Mouse (Mus musculus) heart, postnatal 14 days (tissue): ENCODE measurements around the gene Hadh. TPM values are rescaled to one million over a fixed set of nuclear protein-coding genes. Genes with fewer than 3 reads are reported as not detected.

Experiments
- DNase-seq, 2 experiments: peaks; one replicate each; pipeline ENCODE4 v3.0.0; 2021 to 2022
- intact Hi-C: fragments of 180-260 bp; cut with DNase I; formaldehyde crosslinking; loops from one replicate; pipeline ENCODE4 v1.15.1; 2025
- long read RNA-seq, 2 experiments: library from polyadenylated mRNA; stranded (forward); transcript quantifications; one replicate each; pipeline ENCODE4 v2.0.0; 2021
- total RNA-seq, 2 experiments: library from RNA; stranded (reverse); gene quantifications; 2 replicates each; pipeline ENCODE4 v1.2.3; 2021

The Hadh gene
- 100 to 1,000 TPM; 631 to 633 TPM for total RNA-seq
- long read RNA-seq, experiment 1, transcript Hadh-201 (8 exons, 1,789 nt), result major isoform, 1,176 of 1,227 reads
- long read RNA-seq, experiment 1, partial matches to known transcripts, result 38 of 1,227 reads
- long read RNA-seq, experiment 1, other reads (novel, unspliced or antisense), result 13 of 1,227 reads
- long read RNA-seq, experiment 2, transcript Hadh-201 (8 exons, 1,789 nt), result major isoform, 924 of 961 reads
- long read RNA-seq, experiment 2, partial matches to known transcripts, result 31 of 961 reads
- long read RNA-seq, experiment 2, other reads (novel, unspliced or antisense), result 6 of 961 reads

- intact Hi-C loops, result no loop called here
Observed at GRCm38 (mm10) chr3:131271559-131272373, at the start of gene Hadh. TSS of gene Hadh (minus strand) at chr3:131272101.

GRCm38 (mm10) chr3:131320184-131320583, 48.3 kb upstream of the Hadh start:
- DNase-seq, result peak; percentile 79 to 90
- intact Hi-C loops, result loop anchor here (1.0 kb wide), 1 partner anchor 232 kb away; no protein-coding TSS in a partner anchor

More at GRCm38 (mm10) chr3:131271559-131272373, at the start of gene Hadh:
- peak; percentile 89 to 91 for DNase-seq

- intact Hi-C loops, result no loop called here
- DNase-seq, result no peak
Observed at GRCm38 (mm10) chr3:131318211-131318610, 46.3 kb upstream of the Hadh start.

- no peak for DNase-seq
- intact Hi-C loops, result no loop called here
Observed at GRCm38 (mm10) chr3:131317126-131317525, 45.2 kb upstream of the Hadh start.

DNA sequence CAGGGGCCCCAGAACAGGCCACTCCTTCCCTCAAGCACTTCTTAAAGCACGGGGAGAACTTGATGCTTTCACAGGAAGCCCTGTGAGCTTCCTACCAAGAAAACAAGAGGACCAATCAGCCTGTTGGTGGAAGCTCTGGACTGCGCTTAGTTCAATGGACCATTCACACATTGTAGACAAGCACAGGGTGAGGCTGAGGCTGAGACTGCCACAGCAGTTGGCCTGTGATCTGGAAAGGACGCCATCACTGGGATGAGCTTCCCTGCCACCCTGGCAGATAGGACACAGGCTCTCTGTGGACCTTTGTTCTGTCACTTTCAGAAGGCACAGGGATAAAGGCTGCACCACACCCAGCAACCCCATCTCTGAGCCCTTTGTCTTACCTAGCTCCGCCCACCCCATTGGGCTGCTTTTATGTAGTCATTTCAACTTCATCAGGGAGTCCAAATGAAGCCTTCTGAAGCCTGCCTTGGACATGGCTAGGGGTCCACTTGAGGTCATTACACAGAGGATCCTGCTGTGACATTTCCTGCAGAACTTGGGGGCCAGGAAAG, 44.1 kb upstream of the Hadh start:
- no peak for DNase-seq
- intact Hi-C loops, result no loop called here

DNA sequence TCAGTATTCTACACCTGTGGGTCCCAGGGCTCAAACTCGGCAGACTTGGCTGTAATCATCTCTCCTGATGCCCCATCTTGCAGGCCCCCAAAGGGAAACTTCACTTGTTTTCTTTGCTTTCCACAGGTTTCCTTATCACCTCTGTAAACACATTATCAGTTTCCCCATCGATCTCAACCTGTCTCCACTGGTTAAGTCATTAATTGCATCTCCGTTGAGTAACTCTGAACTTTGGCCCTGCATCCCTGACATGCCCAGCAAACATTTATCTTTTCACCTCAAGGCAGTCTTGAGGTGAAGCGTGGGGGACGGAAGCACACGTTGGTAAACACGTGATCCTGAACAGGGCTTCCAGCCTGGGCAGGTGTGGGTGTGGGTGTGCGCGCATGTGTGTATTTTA, 40.4 kb upstream of the Hadh start:
- no peak for DNase-seq
- intact Hi-C loops, result no loop called here

- DNase-seq, result no peak
- intact Hi-C loops, result no loop called here
Observed at GRCm38 (mm10) chr3:131310572-131310971, 38.7 kb upstream of the Hadh start.

DNA sequence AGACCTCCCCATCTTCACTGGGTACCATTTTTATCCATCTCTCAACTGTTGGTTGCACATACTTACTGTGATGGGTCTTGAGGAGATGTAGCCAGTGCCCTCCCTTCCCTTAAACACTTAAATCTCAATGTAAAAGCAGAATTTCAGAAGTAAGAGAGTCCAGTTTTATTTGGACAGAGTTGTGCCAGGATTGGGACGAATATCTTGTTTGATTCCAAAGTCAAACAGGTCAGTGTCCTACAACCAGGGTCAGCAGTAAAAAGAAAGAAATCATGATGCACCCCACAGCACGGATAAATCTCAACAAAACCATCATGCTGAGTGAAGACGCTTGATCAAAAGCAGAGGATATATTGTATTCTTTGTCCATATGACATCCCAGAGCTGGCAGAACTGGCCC, 35.9 kb upstream of the Hadh start:
- DNase-seq, result no peak
- intact Hi-C loops, result no loop called here

GRCm38 (mm10) chr3:131306255-131306654, 34.4 kb upstream of the Hadh start:
- intact Hi-C loops, result no loop called here
- DNase-seq, result no peak

DNA sequence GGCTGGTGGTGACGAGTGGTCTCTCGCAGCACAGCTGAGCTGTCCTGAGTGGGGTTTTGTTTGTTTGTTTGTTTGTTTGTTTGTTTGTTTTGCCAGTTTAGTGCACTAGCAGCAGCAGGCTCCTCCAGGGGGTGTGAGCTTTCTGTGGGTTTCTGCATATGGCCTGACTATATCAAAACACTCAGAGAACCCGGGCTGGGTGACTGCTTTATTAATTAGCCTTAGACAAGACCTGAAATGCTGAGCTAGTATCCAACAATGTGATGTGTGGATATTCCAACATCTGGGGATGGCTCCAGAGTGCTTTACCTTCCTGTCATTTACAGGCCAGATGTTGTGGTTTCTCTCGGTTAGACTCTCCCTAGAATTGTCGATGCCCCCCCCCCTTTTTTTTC, 31.4 kb upstream of the Hadh start:
- intact Hi-C loops, result loop anchor here (5.0 kb wide), 1 partner anchor 249 kb away; no protein-coding TSS in a partner anchor

DNA sequence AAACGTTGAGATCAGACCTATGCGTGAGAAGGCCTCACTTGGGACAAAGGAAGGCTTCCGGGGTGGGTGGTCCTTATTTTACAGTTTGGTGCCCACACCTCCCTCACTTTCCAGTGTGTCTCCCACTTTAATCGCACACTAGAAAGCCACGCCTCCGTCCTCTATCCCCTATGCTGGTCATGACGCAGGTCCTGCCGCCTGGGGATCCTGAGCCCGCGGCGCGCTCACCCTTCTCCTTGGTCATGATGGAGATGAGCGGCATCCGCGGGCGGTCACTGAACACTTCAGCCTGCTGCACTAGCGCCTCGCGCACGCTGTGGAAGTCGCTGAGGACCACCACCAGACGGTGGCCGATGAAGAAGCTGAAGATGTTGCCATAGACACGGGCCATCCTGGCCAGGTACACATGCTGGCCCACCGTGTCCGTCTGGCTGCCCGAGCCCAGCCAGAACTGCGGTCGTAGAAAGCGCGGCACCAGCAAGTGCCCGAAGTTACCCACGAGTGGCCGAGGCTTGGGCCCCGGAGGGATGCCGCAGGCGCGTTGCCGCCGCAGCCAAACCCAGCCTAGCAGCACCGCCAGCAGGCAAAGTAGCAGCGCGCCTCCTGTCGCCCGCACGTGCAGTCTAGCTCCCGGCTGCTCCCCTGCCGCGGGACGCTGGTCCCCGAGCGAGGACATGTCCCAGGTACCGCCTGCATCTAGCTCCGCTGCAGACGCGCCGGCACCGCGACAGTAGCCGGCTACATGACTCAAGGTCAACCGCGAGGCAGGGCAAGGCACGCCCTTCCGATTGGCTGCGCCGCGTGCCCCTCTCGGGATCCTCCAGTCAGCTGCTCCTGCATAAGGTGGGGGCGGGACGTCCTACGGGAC, 30.8 kb upstream of the Hadh start, which contains the start of gene Cyp2u1:
TSS of gene Cyp2u1 (minus strand) at position 776 of the 868 bp plus-strand sequence.
- DNase-seq, result peak; percentile 90 to 91
- intact Hi-C loops, result loop anchor here (5.0 kb wide), 1 partner anchor 250 kb away; no protein-coding TSS in a partner anchor

More for the DNA sequence above, 31.4 kb upstream of the Hadh start:
- no peak for DNase-seq

- intact Hi-C loops, result loop anchor here (5.0 kb wide), 1 partner anchor 252 kb away; no protein-coding TSS in a partner anchor
- no peak for DNase-seq
Observed at GRCm38 (mm10) chr3:131299908-131300307, 28.0 kb upstream of the Hadh start.

- intact Hi-C loops, result no loop called here
- no peak for DNase-seq
Observed at GRCm38 (mm10) chr3:131299078-131299477, 27.2 kb upstream of the Hadh start.

- intact Hi-C loops, result no loop called here
- DNase-seq, result no peak
Observed at GRCm38 (mm10) chr3:131296893-131297292, 25.0 kb upstream of the Hadh start.

DNA sequence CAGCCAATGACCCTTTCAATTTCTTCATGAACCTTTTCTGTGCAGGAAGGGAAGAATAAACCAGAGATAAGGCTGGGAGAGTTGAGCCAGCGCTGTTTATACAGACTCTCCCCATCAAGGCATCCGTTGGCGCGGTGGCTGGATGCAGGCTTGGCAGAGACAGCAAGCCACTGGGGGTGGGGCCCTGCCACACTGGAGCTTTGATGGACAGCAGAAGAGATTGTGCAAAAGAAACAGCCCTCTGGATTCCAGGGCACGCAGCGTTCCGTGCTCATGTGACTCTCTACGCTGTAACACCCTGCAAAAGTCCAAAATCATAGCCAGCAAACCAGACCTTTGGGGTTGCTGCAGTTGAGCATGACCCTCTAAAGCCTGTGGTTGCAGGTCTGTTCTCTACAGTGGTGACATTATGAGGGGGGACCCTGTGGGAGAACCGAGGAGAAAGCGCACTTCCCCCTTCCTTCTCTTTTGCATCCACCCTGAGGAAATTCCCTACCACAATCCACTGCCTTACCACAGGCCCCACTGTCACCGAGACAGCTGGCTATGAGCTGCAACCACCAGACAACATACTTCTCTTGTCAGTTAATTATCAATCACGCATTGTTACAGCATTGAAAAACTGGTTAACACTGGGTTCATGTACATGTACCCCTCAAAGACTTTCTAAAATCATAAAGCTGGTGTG, 23.8 kb upstream of the Hadh start:
- intact Hi-C loops, result no loop called here
- DNase-seq, result peak; percentile 40 to 65

DNA sequence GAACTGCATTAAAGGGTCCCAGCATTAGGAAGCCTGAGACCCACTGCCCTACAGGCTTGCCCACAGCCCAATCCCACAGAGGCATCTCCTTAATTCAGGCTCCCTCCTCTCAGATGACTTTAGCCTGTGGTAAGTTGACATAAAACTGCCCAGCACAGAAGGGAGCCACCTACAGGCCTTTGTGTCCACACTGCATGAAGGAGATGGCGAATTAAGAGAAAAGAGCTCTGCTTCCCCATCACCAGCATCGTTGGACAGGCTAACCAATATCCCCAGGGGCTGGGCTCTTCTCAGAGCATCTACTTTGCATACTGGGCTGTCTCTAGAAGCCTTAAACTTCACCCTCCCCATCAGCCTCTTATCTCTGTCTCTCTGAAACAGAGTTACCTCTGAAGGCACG, 22.6 kb upstream of the Hadh start:
- DNase-seq, result no peak
- intact Hi-C loops, result no loop called here

GRCm38 (mm10) chr3:131292959-131293358, 21.1 kb upstream of the Hadh start:
- intact Hi-C loops, result no loop called here
- DNase-seq, result no peak

GRCm38 (mm10) chr3:131292349-131292748, 20.4 kb upstream of the Hadh start:
- intact Hi-C loops, result no loop called here

GRCm38 (mm10) chr3:131291890-131292289, 20.0 kb upstream of the Hadh start:
- intact Hi-C loops, result no loop called here
- DNase-seq, result no peak

More at GRCm38 (mm10) chr3:131292349-131292748, 20.4 kb upstream of the Hadh start:
- no peak for DNase-seq
